Mouse (Mus musculus): ENCODE measurements at regions not wholly inside any gene's neighbourhood (a gene's known extent, or its start where the extent isn't known, plus 50 kb on each side); places are given as distances from the start of the nearest gene placed in this dataset.

GRCm38 (mm10) chr7:115076781-115077180 lies 333.3 kb downstream of the Insc start:
- no peak for DNase-seq

- no peak for DNase-seq
Measured at GRCm38 (mm10) chr7:115084711-115085380, 341.4 kb downstream of the Insc start.

- no peak for DNase-seq
Measured at GRCm38 (mm10) chr7:115086542-115087448, 343.3 kb downstream of the Insc start.

- DNase-seq, result no peak
Measured at GRCm38 (mm10) chr7:115092481-115093050, 349.1 kb downstream of the Insc start.

- no peak for DNase-seq
Measured at GRCm38 (mm10) chr7:115106041-115106440, 362.5 kb downstream of the Insc start.

GRCm38 (mm10) chr7:115112282-115112681 lies 368.8 kb downstream of the Insc start:
- DNase-seq, result no peak

GRCm38 (mm10) chr7:115123283-115123682 lies 379.8 kb downstream of the Insc start:
- no peak for DNase-seq

GRCm38 (mm10) chr7:115129001-115129400 lies 385.5 kb downstream of the Insc start:
- DNase-seq, result no peak

- no peak for DNase-seq
Measured at GRCm38 (mm10) chr7:115131259-115131969, 387.9 kb downstream of the Insc start.

GRCm38 (mm10) chr7:115131970-115132551 lies 388.6 kb downstream of the Insc start:
- no peak for DNase-seq

GRCm38 (mm10) chr7:115132595-115132994 lies 389.1 kb downstream of the Insc start:
- DNase-seq, result no peak

GRCm38 (mm10) chr7:115134926-115135575 lies 391.6 kb downstream of the Insc start:
- DNase-seq, result no peak

GRCm38 (mm10) chr7:115140286-115140685 lies 396.8 kb downstream of the Insc start:
- no peak for DNase-seq

- DNase-seq, result no peak
Measured at GRCm38 (mm10) chr7:115142163-115142562, 398.7 kb downstream of the Insc start.

- DNase-seq, result no peak
Measured at GRCm38 (mm10) chr7:115144947-115145346, 401.5 kb downstream of the Insc start.

- DNase-seq, result no peak
Measured at GRCm38 (mm10) chr7:115147352-115147977, 404.0 kb downstream of the Insc start.

- DNase-seq, result no peak
Measured at GRCm38 (mm10) chr7:115153291-115153690, 409.8 kb downstream of the Insc start.

GRCm38 (mm10) chr7:115153764-115154509 lies 410.4 kb downstream of the Insc start:
- no peak for DNase-seq

- no peak for DNase-seq
Measured at GRCm38 (mm10) chr7:115170023-115170422, 426.5 kb downstream of the Insc start.

- DNase-seq, result peak; percentile 52
Measured at GRCm38 (mm10) chr7:115170439-115170838, 426.9 kb downstream of the Insc start.

All from gastrocnemius, postnatal 10 days (tissue).